Mouse (Mus musculus) layer of hippocampus, adult 11-12 months (tissue): Measurements from ENCODE around the gene Sgta.
A peak's percentile ranks its signal among the peaks of the same experiment; 100 is the strongest.
"Not testable (repeated sequence)": the region's sequence is repeated elsewhere in the genome, so short reads cannot be mapped to it uniquely, and the experiment has no call there.

Experiments
- DNase-seq: peaks from one replicate; pipeline ENCODE4 v3.0.0; 2022; ENCODE audit warnings: low spot score

Sgta gene

GRCm38 (mm10) chr10:81057406-81058130 is 2.4 kb downstream of the Sgta start:
- no peak for DNase-seq

- DNase-seq, result not testable (repeated sequence)
Observed at GRCm38 (mm10) chr10:81055802-81056340, 4.1 kb downstream of the Sgta start.

- DNase-seq, result no peak
Observed at GRCm38 (mm10) chr10:81055169-81055568, 4.8 kb downstream of the Sgta start.

GRCm38 (mm10) chr10:81052577-81052976 is 7.4 kb downstream of the Sgta start:
- no peak for DNase-seq

GRCm38 (mm10) chr10:81051133-81051532 is 8.8 kb downstream of the Sgta start:
- DNase-seq, result no peak

- DNase-seq, result no peak
Observed at GRCm38 (mm10) chr10:81050645-81051044, 9.3 kb downstream of the Sgta start.

GRCm38 (mm10) chr10:81045246-81045645 is 14.7 kb downstream of the Sgta start:
- not testable (repeated sequence) for DNase-seq

- peak; percentile 80 for DNase-seq
Observed at GRCm38 (mm10) chr10:81041458-81042175, 18.4 kb downstream of the Sgta start.

- peak; percentile 99 for DNase-seq
Observed at GRCm38 (mm10) chr10:81036988-81037580, 22.9 kb downstream of the Sgta start, which contains the start of gene Slc39a3. Slc39a3 (minus strand) TSS chr10:81037426.

GRCm38 (mm10) chr10:81036251-81036650 is 23.7 kb downstream of the Sgta start:
- DNase-seq, result no peak

- no peak for DNase-seq
Observed at GRCm38 (mm10) chr10:81033586-81033985, 26.4 kb downstream of the Sgta start.

- no peak for DNase-seq
Observed at GRCm38 (mm10) chr10:81029031-81029430, 30.9 kb downstream of the Sgta start.

- no peak for DNase-seq
Observed at GRCm38 (mm10) chr10:81028219-81028618, 31.8 kb downstream of the Sgta start.

- DNase-seq, result no peak
Observed at GRCm38 (mm10) chr10:81027331-81027730, 32.6 kb downstream of the Sgta start.

- DNase-seq, result no peak
Observed at GRCm38 (mm10) chr10:81026857-81027256, 33.1 kb downstream of the Sgta start.

- no peak for DNase-seq
Observed at GRCm38 (mm10) chr10:81025639-81026275, 34.2 kb downstream of the Sgta start, which contains the start of gene Diras1. Diras1 (minus strand) TSS chr10:81025662.

GRCm38 (mm10) chr10:81025047-81025621 is 34.8 kb downstream of the Sgta start:
- no peak for DNase-seq

- no peak for DNase-seq
Observed at GRCm38 (mm10) chr10:81024346-81024937, 35.5 kb downstream of the Sgta start.

- DNase-seq, result no peak
Observed at GRCm38 (mm10) chr10:81022744-81023143, 37.2 kb downstream of the Sgta start.

GRCm38 (mm10) chr10:81021547-81022110 is 38.4 kb downstream of the Sgta start:
- DNase-seq, result no peak

- peak; percentile 58 for DNase-seq
Observed at GRCm38 (mm10) chr10:81020207-81020606, 39.8 kb downstream of the Sgta start.
